Mouse (Mus musculus) neural tube, embryonic 11.5 days (tissue): ENCODE data around the gene Pou6f1. TPM values are rescaled to one million over a fixed set of nuclear protein-coding genes. Genes with fewer than 3 reads are reported as not detected.
A peak's percentile ranks its signal among the peaks of the same experiment; 100 is the strongest.
"Not testable (repeated sequence)": the region's sequence is repeated elsewhere in the genome, so short reads cannot be mapped to it uniquely, and the experiment has no call there.

Experiments used
- ATAC-seq: fragments of 200-750 bp; cut with Nextera tagmentation; 2 replicates; pipeline ENCODE4 v1.8.0; 2017; ENCODE audit warnings: moderate number of reproducible peaks, mild to moderate bottlenecking, moderate TSS enrichment, moderate library complexity; ENCODE audit not compliant: insufficient read depth, low FRiP score, low TSS enrichment
- DNase-seq: peaks from one replicate; pipeline ENCODE4 v3.0.0-alpha.2; 2015; ENCODE audit warnings: low spot score
- H3K27ac ChIP-seq: fragments of 300-500 bp; sonication (generic); 2 replicates; pipeline ENCODE4 v1.5.1; 2014; ENCODE audit warnings: low read depth, mild to moderate bottlenecking, low read length
- H3K27me3 ChIP-seq: fragments of 300-500 bp; sonication (generic); 2 replicates; pipeline ENCODE4 v1.6.1; 2014; ENCODE audit warnings: mild to moderate bottlenecking, low read length, mixed read lengths; ENCODE audit not compliant: control insufficient read depth, insufficient read depth
- H3K36me3 ChIP-seq: fragments of 300-500 bp; sonication (generic); 2 replicates; pipeline ENCODE4 v1.6.1; 2014; ENCODE audit warnings: mild to moderate bottlenecking, low read length, moderate library complexity, mixed read lengths; ENCODE audit not compliant: control insufficient read depth, insufficient read depth
- H3K4me1 ChIP-seq: fragments of 300-500 bp; sonication (generic); 2 replicates; pipeline ENCODE4 v1.6.1; 2014; ENCODE audit warnings: low read length, mixed read lengths; ENCODE audit not compliant: control insufficient read depth, insufficient read depth
- H3K4me2 ChIP-seq: fragments of 300-500 bp; sonication (generic); 2 replicates; pipeline ENCODE4 v1.6.1; 2014; ENCODE audit warnings: low read depth, mild to moderate bottlenecking, moderate library complexity
- H3K4me3 ChIP-seq: fragments of 300-500 bp; sonication (generic); 2 replicates; pipeline ENCODE4 v1.5.1; 2014; ENCODE audit warnings: low read depth, low read length
- H3K9ac ChIP-seq: fragments of 300-500 bp; sonication (generic); 2 replicates; pipeline ENCODE4 v1.6.1; 2014; ENCODE audit warnings: mild to moderate bottlenecking, low read length
- H3K9me3 ChIP-seq: fragments of 300-500 bp; sonication (generic); 2 replicates; pipeline ENCODE4 v1.6.1; 2016; ENCODE audit warnings: low read length; ENCODE audit not compliant: control insufficient read depth
- WGBS: fragments of 180-500 bp; shearing (Covaris S2); extraction: QIAGEN DNeasy Blood & Tissue Kit; methylation state at CpG from one replicate; pipeline ENCODE4 v1.1.7; 2014; 5-methylcytosine and 5-hydroxymethylcytosine counted together
- polyA plus RNA-seq: library from polyadenylated mRNA; unstranded; fragments of >200 nt; fragmentation: Nextera tagmentation; extraction: Ambion mirVana; gene quantifications from 2 replicates; pipeline ENCODE4 v1.2.1, GENCODE M21; 2014

Pou6f1 gene
- polyA plus RNA-seq, 1 experiment from 2014 or later = 12.1 TPM

GRCm38 (mm10) chr15:100555965-100556364 is 43.8 kb downstream of the Pou6f1 start:
- Histone ChIP-seq H3K36me3 (no peaks in the 10 kb centered on the region), H3K9me3 (no peaks in the 10 kb centered on the region)
- no peak for ATAC-seq

DNA sequence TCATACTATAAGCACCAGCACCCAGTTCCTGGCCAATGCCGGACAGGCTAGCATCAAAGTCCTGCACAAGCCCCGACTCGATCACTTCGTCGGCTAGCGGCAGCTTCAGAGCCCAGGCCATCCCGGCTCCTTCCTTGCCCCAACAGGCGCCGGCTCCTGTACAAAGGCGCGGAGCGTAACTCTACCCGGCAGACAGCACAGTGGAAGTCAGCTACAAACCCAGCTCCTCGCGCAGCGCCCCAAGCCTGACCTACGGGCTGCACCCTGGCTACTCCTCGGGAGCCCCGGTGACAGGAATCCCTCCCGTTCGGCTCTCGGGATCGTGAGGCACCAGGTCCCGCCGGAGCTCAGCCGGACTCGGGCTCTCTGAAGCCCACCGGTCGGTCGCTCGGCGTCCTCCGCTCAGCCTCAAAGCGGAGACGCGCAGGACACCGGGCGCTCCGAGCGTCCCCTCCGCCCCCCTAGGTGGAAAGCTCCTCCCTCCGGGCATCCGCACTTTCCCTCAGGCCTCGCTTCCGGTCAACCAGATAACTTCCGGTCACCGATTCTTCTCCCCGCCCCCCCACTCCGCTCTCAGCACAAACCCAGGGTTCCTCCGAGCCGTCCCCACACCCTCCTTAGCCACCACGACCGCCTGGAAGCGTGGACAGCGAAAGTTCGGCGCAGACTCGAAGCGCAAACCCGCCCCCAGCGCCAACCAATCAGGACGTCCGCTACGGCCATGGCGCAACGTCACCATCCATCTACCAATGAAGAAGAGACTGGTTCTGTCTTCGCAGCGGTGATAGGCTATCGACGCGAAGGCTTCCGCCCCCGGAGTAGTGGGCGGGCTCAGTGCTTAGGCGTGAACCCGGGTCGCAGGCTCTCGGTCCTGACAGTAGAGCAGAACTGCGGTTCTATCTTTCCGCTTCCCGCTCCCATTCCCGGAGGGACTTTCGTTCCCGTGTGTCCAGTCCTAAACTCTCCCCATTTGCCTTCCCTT is 48.2 kb downstream of the Pou6f1 start, which contains the start of gene Tfcp2:
Gene Tfcp2 (minus strand): TSS at position 683 of the 982 bp plus-strand sequence.
- DNase-seq = peak; percentile 97
- WGBS = under 1% methylated on average over 84 of the region's 84 CpGs
- H3K4me2 ChIP-seq = peak within 1 kb of the TSS; percentile 95
- H3K9ac ChIP-seq = peak within 1 kb of the TSS; percentile 79
- no peaks in the 10 kb centered on the region; the same call in 1 of the 2 replicates for H3K36me3 ChIP-seq
- H3K9me3 ChIP-seq = no peaks in the 10 kb centered on the region
- peak; percentile 100 for ATAC-seq
- H3K4me3 ChIP-seq = peak within 1 kb of the TSS; percentile 80
- H3K27ac ChIP-seq = peak within 1 kb of the TSS; percentile 86
- H3K4me1 ChIP-seq = no peaks in the 10 kb centered on the region
- no peaks in the 10 kb centered on the region for H3K27me3 ChIP-seq

More at GRCm38 (mm10) chr15:100555965-100556364, 43.8 kb downstream of the Pou6f1 start:
- 92% methylated on average over 5 of the region's 5 CpGs for WGBS
- H3K27me3 ChIP-seq = no peaks in the 10 kb centered on the region
- no peak overlapping the region for H3K27ac ChIP-seq
- no peak for DNase-seq
- no peak overlapping the region for H3K4me2 ChIP-seq
- H3K4me3 ChIP-seq = no peak overlapping the region
- no peak overlapping the region for H3K9ac ChIP-seq
- no peaks in the 10 kb centered on the region for H3K4me1 ChIP-seq

GRCm38 (mm10) chr15:100550280-100550679 is 49.5 kb downstream of the Pou6f1 start:
- Histone ChIP-seq H3K4me3 (peak overlapping the region; percentile 80; the same call in 1 of the 2 replicates), H3K9me3 (no peaks in the 10 kb centered on the region), H3K27ac (no peak overlapping the region), H3K4me2 (peak overlapping the region; percentile 95), H3K9ac (no peak overlapping the region), H3K4me1 (no peaks in the 10 kb centered on the region), H3K36me3 (no peaks in the 10 kb centered on the region; the same call in 1 of the 2 replicates), H3K27me3 (no peaks in the 10 kb centered on the region)
- no peak for ATAC-seq
- DNase-seq = no peak
- 97% methylated on average over 4 of the region's 4 CpGs for WGBS

GRCm38 (mm10) chr15:100543651-100544030 is 56.1 kb downstream of the Pou6f1 start:
- not testable (repeated sequence) for H3K27ac ChIP-seq, H3K4me2 ChIP-seq, H3K9me3 ChIP-seq, DNase-seq, H3K4me1 ChIP-seq, H3K9ac ChIP-seq, H3K4me3 ChIP-seq, ATAC-seq, H3K36me3 ChIP-seq, H3K27me3 ChIP-seq
- 99% methylated on average over 14 of the region's 14 CpGs for WGBS

DNA sequence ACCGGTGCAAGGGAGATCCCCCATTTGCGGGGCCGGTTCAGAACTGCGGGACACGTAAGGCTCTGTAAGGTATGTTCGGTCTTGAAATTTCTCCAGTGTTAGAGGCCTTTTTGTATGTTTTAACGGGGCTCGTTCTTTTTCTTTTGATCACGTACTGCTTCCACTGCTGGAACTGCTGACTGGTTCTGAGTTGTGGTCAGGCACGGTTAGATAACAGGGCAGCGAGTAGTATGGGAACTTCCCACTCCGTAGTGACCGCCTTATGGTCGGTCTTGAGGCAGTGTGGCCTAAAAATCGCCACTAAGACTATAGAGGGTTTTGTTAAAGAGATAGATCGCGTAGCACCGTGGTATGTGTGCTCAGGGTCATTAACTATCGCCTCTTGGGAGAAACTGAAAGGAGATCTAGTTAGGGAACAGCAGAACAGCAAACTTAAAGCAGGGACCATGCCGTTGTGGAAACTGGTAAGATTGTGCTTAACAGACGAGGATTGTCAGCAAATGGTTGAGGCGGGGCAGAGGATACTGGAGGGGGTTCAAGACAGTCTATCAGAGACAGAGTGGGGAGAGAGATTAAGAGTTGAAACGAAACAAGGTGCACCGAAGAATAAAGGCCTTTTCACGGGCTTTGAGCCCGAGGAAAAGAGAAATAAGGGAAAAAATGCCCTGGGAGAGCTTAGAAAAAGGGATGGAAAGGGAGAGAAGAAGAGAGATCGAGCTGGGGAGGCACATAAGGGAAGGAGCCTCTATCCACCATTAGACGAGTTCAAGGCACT is 56.7 kb downstream of the Pou6f1 start:
- H3K4me1 ChIP-seq, DNase-seq, H3K9ac ChIP-seq, H3K36me3 ChIP-seq, ATAC-seq, H3K9me3 ChIP-seq, H3K4me2 ChIP-seq, H3K4me3 ChIP-seq, H3K27me3 ChIP-seq, H3K27ac ChIP-seq: not testable (repeated sequence)
- WGBS = 96% methylated on average over 24 of the region's 28 CpGs

DNA sequence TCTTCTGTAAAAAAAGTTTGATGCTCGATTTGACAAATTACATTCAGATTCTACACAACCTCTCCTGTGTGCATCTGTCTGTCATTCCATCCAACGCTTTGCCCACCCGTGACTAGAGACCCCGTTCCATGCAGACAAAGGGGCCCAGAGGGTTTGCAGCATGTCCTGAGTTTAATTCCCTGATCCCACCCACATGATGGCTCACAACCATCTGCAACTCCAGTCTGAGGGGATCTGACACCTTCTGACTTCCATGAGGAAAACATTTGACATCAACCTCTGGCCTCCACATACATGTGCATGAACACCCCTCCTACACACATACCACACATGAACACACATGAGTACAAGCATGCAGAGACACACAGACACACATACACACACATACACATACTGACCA is 58.4 kb downstream of the Pou6f1 start:
- H3K36me3 ChIP-seq = 0 out of 2 replicates have a peak, but pooled peaks cover 2% of the 10 kb centered on the region
- H3K9me3 ChIP-seq = no peaks in the 10 kb centered on the region
- no peak overlapping the region for H3K4me2 ChIP-seq
- no peak overlapping the region for H3K9ac ChIP-seq
- H3K4me3 ChIP-seq = no peak overlapping the region
- no peak overlapping the region for H3K27ac ChIP-seq
- H3K27me3 ChIP-seq = no peaks in the 10 kb centered on the region
- H3K4me1 ChIP-seq = no peaks in the 10 kb centered on the region
- 89% methylated on average over 4 of the region's 4 CpGs for WGBS
- ATAC-seq (no peak), DNase-seq (no peak)

DNA sequence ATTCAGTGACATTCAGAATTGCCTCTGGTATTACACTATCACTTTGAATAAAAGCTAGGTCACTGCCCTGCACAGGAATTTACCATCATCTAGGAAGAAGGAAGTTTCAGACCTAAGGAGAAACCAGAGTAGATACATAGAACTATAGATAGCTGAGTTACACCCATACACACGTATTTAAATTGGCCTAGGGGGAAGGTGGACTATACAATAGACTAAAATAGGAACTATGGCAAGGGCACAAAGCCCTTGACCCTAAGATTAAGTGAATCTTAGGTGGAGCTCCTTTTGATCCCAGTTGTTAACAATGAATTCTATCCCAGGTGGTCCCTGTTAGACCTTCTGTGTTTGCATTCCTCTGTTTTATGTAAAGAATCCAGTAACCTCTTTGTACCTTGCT is 58.8 kb downstream of the Pou6f1 start:
- not testable (repeated sequence) for H3K4me1 ChIP-seq, H3K9ac ChIP-seq, H3K9me3 ChIP-seq, H3K27ac ChIP-seq, H3K4me3 ChIP-seq, H3K4me2 ChIP-seq, ATAC-seq, H3K36me3 ChIP-seq, H3K27me3 ChIP-seq, DNase-seq
- WGBS = 97% methylated on average over 1 of the region's 1 CpGs

- no peaks in the 10 kb centered on the region for H3K27me3 ChIP-seq
- H3K4me3 ChIP-seq = no peak overlapping the region
- H3K36me3 ChIP-seq = 0 out of 2 replicates have a peak, but pooled peaks cover 2% of the 10 kb centered on the region
- WGBS = 97% methylated on average over 9 of the region's 9 CpGs
- no peak overlapping the region for H3K9ac ChIP-seq
- ATAC-seq (no peak), DNase-seq (no peak)
- H3K27ac ChIP-seq = no peak overlapping the region
- H3K4me2 ChIP-seq = no peak overlapping the region
- no peaks in the 10 kb centered on the region for H3K9me3 ChIP-seq
- H3K4me1 ChIP-seq = no peaks in the 10 kb centered on the region
These were observed 60.4 kb downstream of the Pou6f1 start for GRCm38 (mm10) chr15:100539411-100539810.
